Mouse (Mus musculus) ES-E14 (cell line): ENCODE results near the gene Rdh5.

ENCODE experiments used
- CHD2 ChIP-seq: IDR thresholded peaks from 2 replicates; pipeline ENCODE4 v1.6.1; 2014; ENCODE audit warnings: mild to moderate bottlenecking, low read depth, low read length, inconsistent platforms
- HCFC1 ChIP-seq: IDR thresholded peaks from 2 replicates; pipeline ENCODE4 v1.6.1; 2012; ENCODE audit warnings: low read length, inconsistent platforms, borderline replicate concordance; ENCODE audit not compliant: insufficient read depth
- MAFK ChIP-seq: IDR thresholded peaks from 2 replicates; pipeline ENCODE4 v1.6.1; 2014; ENCODE audit warnings: mild to moderate bottlenecking, low read depth, low read length, inconsistent platforms; ENCODE audit not compliant: insufficient read depth
- ZC3H11A ChIP-seq: IDR thresholded peaks from 2 replicates; pipeline ENCODE4 v1.6.1; 2012; ENCODE audit warnings: low read depth, mild to moderate bottlenecking, inconsistent platforms, low read length, borderline replicate concordance
- ZNF384 ChIP-seq: IDR thresholded peaks from 2 replicates; pipeline ENCODE4 v1.6.1; 2012; ENCODE audit warnings: low read depth, low read length, inconsistent platforms

GRCm38 (mm10) chr10:128933976-128934721 lies 11.5 kb upstream of the Rdh5 start:
- no peak for TF ChIP-seq ZNF384
- no peak for TF ChIP-seq HCFC1
- TF ChIP-seq MAFK = no peak
- TF ChIP-seq CHD2 = no peak
- TF ChIP-seq ZC3H11A = no peak
